Mouse (Mus musculus): ENCODE data around the gene Arpc5l. TPM values are rescaled to one million over a fixed set of nuclear protein-coding genes. Genes with fewer than 3 reads are reported as not detected.
A peak's percentile ranks its signal among the peaks of the same experiment; 100 is the strongest.
"Not testable (repeated sequence)": the region's sequence is repeated elsewhere in the genome, so short reads cannot be mapped to it uniquely, and the experiment has no call there.

The Arpc5l gene
- polyA plus RNA-seq, 1 experiment from 2014 or later: 138 TPM

GRCm38 (mm10) chr2:39001866-39002265 is 3.3 kb upstream of the Arpc5l start:
- Histone ChIP-seq H3K9ac (no peak overlapping the region), H3K36me3 (ENCODE audit: poor library complexity, severe bottlenecking) (peaks cover 48% of the 10 kb centered on the region), H3K4me2 (no peak overlapping the region), H3K4me3 (no peak overlapping the region), H3K27ac (no peak overlapping the region), H3K27me3 (0 out of 2 replicates have a peak, but pooled peaks cover 7% of the 10 kb centered on the region), H3K9me3 (replicated peaks) (no peaks in the 10 kb centered on the region), H3K4me1 (peaks cover 44% of the 10 kb centered on the region)
- ATAC-seq: no peak
- WGBS: 76% methylated on average over 3 of the region's 3 CpGs

- peak overlapping the region; percentile 93; the same call in 1 of the 2 replicates for H3K9ac ChIP-seq
- 49% methylated on average over 8 of the region's 8 CpGs for WGBS
- peaks cover 40% of the 10 kb centered on the region for H3K4me1 ChIP-seq
These were observed 2.0 kb upstream of the Arpc5l start for GRCm38 (mm10) chr2:39003106-39003505.

GRCm38 (mm10) chr2:39003512-39003911 is 1.6 kb upstream of the Arpc5l start:
- Histone ChIP-seq H3K4me2 (peak overlapping the region; percentile 95), H3K4me3 (peak overlapping the region; percentile 74), H3K36me3 (ENCODE audit: poor library complexity, severe bottlenecking) (peaks cover 48% of the 10 kb centered on the region), H3K9me3 (replicated peaks) (no peaks in the 10 kb centered on the region), H3K9ac (peak overlapping the region; percentile 93), H3K4me1 (peaks cover 39% of the 10 kb centered on the region), H3K27ac (no peak overlapping the region), H3K27me3 (no peaks in the 10 kb centered on the region)
- ATAC-seq: no peak
- WGBS: 74% methylated on average over 5 of the region's 5 CpGs

More at GRCm38 (mm10) chr2:39003106-39003505, 2.0 kb upstream of the Arpc5l start:
- H3K27me3 ChIP-seq: no peaks in the 10 kb centered on the region
- no peak for ATAC-seq
- H3K36me3 ChIP-seq (ENCODE audit: poor library complexity, severe bottlenecking): peaks cover 48% of the 10 kb centered on the region
- peak overlapping the region; percentile 74 for H3K4me3 ChIP-seq
- peak overlapping the region; percentile 95 for H3K4me2 ChIP-seq
- no peaks in the 10 kb centered on the region for H3K9me3 ChIP-seq (replicated peaks)
- no peak overlapping the region for H3K27ac ChIP-seq

GRCm38 (mm10) chr2:39004372-39004771 is 776 bp upstream of the Arpc5l start:
- peak overlapping the region; percentile 95 for H3K4me2 ChIP-seq
- peak overlapping the region; percentile 74 for H3K4me3 ChIP-seq
- no peak for ATAC-seq
- H3K36me3 ChIP-seq (ENCODE audit: poor library complexity, severe bottlenecking): peaks cover 45% of the 10 kb centered on the region
- H3K27ac ChIP-seq: peak overlapping the region; percentile 93
- 1% methylated on average over 11 of the region's 11 CpGs for WGBS
- no peaks in the 10 kb centered on the region for H3K9me3 ChIP-seq (replicated peaks)
- peaks cover 48% of the 10 kb centered on the region for H3K4me1 ChIP-seq
- peak overlapping the region; percentile 93 for H3K9ac ChIP-seq
- H3K27me3 ChIP-seq: no peaks in the 10 kb centered on the region

- no peak for ATAC-seq
- Histone ChIP-seq H3K36me3 (ENCODE audit: poor library complexity, severe bottlenecking) (peaks cover 32% of the 10 kb centered on the region), H3K27ac (peak within 1 kb of the TSS; percentile 93), H3K4me1 (peaks cover 58% of the 10 kb centered on the region), H3K27me3 (no peaks in the 10 kb centered on the region), H3K4me3 (peak within 1 kb of the TSS; percentile 74), H3K9ac (peak within 1 kb of the TSS; percentile 93), H3K4me2 (peak within 1 kb of the TSS; percentile 95), H3K9me3 (replicated peaks) (no peaks in the 10 kb centered on the region)
- 14% methylated on average over 15 of the region's 15 CpGs for WGBS
These were observed 479 bp downstream of the Arpc5l start, which contains the start of gene Rpl35 for GRCm38 (mm10) chr2:39005574-39006079. Rpl35 (minus strand) TSS chr2:39005624.

GRCm38 (mm10) chr2:39006149-39006730 is 1.1 kb downstream of the Arpc5l start:
- no peaks in the 10 kb centered on the region for H3K9me3 ChIP-seq (replicated peaks)
- ATAC-seq: no peak
- peaks cover 26% of the 10 kb centered on the region for H3K36me3 ChIP-seq (ENCODE audit: poor library complexity, severe bottlenecking)
- WGBS: 91% methylated on average over 14 of the region's 14 CpGs
- H3K4me1 ChIP-seq: peaks cover 62% of the 10 kb centered on the region
- H3K9ac ChIP-seq: 0 out of 2 replicates have a peak overlapping the region, but pooled peaks have one; percentile 70
- H3K4me2 ChIP-seq: peak overlapping the region; percentile 95
- no peak overlapping the region for H3K27ac ChIP-seq
- peak overlapping the region; percentile 74 for H3K4me3 ChIP-seq
- no peaks in the 10 kb centered on the region for H3K27me3 ChIP-seq

- WGBS: under 1% methylated on average over 36 of the region's 44 CpGs
- Histone ChIP-seq H3K4me1 (peaks cover 58% of the 10 kb centered on the region), H3K27me3 (no peaks in the 10 kb centered on the region), H3K9me3 (replicated peaks) (no peaks in the 10 kb centered on the region), H3K4me3 (peak overlapping the region; percentile 93), H3K36me3 (ENCODE audit: poor library complexity, severe bottlenecking) (peaks cover 17% of the 10 kb centered on the region), H3K27ac (peak overlapping the region; percentile 90), H3K4me2 (peak overlapping the region; percentile 97), H3K9ac (peak overlapping the region; percentile 96)
- peak; percentile 88 for ATAC-seq
These were observed 2.7 kb downstream of the Arpc5l start for GRCm38 (mm10) chr2:39007865-39008264.

- Histone ChIP-seq H3K9me3 (replicated peaks) (no peaks in the 10 kb centered on the region), H3K4me1 (peaks cover 53% of the 10 kb centered on the region), H3K27me3 (no peaks in the 10 kb centered on the region), H3K4me3 (peak overlapping the region; percentile 93), H3K4me2 (peak overlapping the region; percentile 97), H3K27ac (peak overlapping the region; percentile 90), H3K9ac (peak overlapping the region; percentile 96), H3K36me3 (ENCODE audit: poor library complexity, severe bottlenecking) (peaks cover 15% of the 10 kb centered on the region)
- ATAC-seq: peak; percentile 50
- WGBS: 1% methylated on average over 25 of the region's 25 CpGs
These were observed 3.3 kb downstream of the Arpc5l start for GRCm38 (mm10) chr2:39008350-39008851.

GRCm38 (mm10) chr2:39008954-39009365 is 3.8 kb downstream of the Arpc5l start:
- no peaks in the 10 kb centered on the region for H3K27me3 ChIP-seq
- WGBS: 37% methylated on average over 3 of the region's 3 CpGs
- H3K4me1 ChIP-seq: peaks cover 52% of the 10 kb centered on the region
- no peaks in the 10 kb centered on the region for H3K9me3 ChIP-seq (replicated peaks)
- peak overlapping the region; percentile 96 for H3K9ac ChIP-seq
- peak overlapping the region; percentile 97 for H3K4me2 ChIP-seq
- H3K27ac ChIP-seq: no peak overlapping the region
- ATAC-seq: no peak
- peaks cover 16% of the 10 kb centered on the region for H3K36me3 ChIP-seq (ENCODE audit: poor library complexity, severe bottlenecking)
- peak overlapping the region; percentile 93 for H3K4me3 ChIP-seq

GRCm38 (mm10) chr2:39010144-39010543 is 5.0 kb downstream of the Arpc5l start:
- not testable (repeated sequence) for H3K27me3 ChIP-seq; ATAC-seq; H3K4me3 ChIP-seq; H3K27ac ChIP-seq; H3K9me3 ChIP-seq (replicated peaks); H3K9ac ChIP-seq; H3K4me2 ChIP-seq
- peaks cover 49% of the 10 kb centered on the region for H3K4me1 ChIP-seq
- 89% methylated on average over 5 of the region's 5 CpGs for WGBS
- peaks cover 27% of the 10 kb centered on the region for H3K36me3 ChIP-seq (ENCODE audit: poor library complexity, severe bottlenecking)

- ATAC-seq: no peak
- peaks cover 38% of the 10 kb centered on the region for H3K36me3 ChIP-seq (ENCODE audit: poor library complexity, severe bottlenecking)
- H3K27ac ChIP-seq: no peak overlapping the region
These were observed 6.1 kb downstream of the Arpc5l start for GRCm38 (mm10) chr2:39011264-39011663.

GRCm38 (mm10) chr2:39011971-39012370 is 6.8 kb downstream of the Arpc5l start:
- Histone ChIP-seq H3K9me3 (replicated peaks) (no peaks in the 10 kb centered on the region), H3K27me3 (no peaks in the 10 kb centered on the region), H3K27ac (no peak overlapping the region), H3K9ac (no peak overlapping the region), H3K4me2 (no peak overlapping the region), H3K36me3 (ENCODE audit: poor library complexity, severe bottlenecking) (peaks cover 45% of the 10 kb centered on the region), H3K4me3 (no peak overlapping the region), H3K4me1 (peaks cover 35% of the 10 kb centered on the region)
- ATAC-seq: no peak
- 85% methylated on average over 3 of the region's 3 CpGs for whole genome bisulfite sequencing

More at GRCm38 (mm10) chr2:39011264-39011663, 6.1 kb downstream of the Arpc5l start:
- no peaks in the 10 kb centered on the region for H3K27me3 ChIP-seq
- H3K9ac ChIP-seq: no peak overlapping the region
- no peak overlapping the region for H3K4me2 ChIP-seq
- no peaks in the 10 kb centered on the region for H3K9me3 ChIP-seq (replicated peaks)
- H3K4me1 ChIP-seq: peaks cover 40% of the 10 kb centered on the region
- no peak overlapping the region for H3K4me3 ChIP-seq

All from forebrain, embryonic 13.5 days (tissue).